Mouse (Mus musculus) limb, embryonic 11.5 days (tissue): ENCODE data around the gene Tpcn1. TPM values are rescaled to one million over a fixed set of nuclear protein-coding genes. Genes with fewer than 3 reads are reported as not detected.

Experiments
- ATAC-seq: fragments of 200-750 bp; cut with Nextera tagmentation; 2 replicates; pipeline ENCODE4 v1.8.0; 2017; ENCODE audit warnings: low read depth; ENCODE audit not compliant: insufficient number of reproducible peaks, low FRiP score, low TSS enrichment
- DNase-seq: peaks from one replicate; pipeline ENCODE4 v3.0.0-alpha.2; 2015; ENCODE audit warnings: low spot score
- H3K27ac ChIP-seq: fragments of 300-500 bp; sonication (generic); replicated peaks from 2 replicates; pipeline ENCODE4 v1.5.1; 2014; ENCODE audit warnings: low read depth, mild to moderate bottlenecking, low read length
- H3K27me3 ChIP-seq: fragments of 300-500 bp; sonication (generic); 2 replicates; pipeline ENCODE4 v1.6.1; 2014; ENCODE audit warnings: mild to moderate bottlenecking, low read length, mixed read lengths; ENCODE audit not compliant: control insufficient read depth, insufficient read depth
- H3K36me3 ChIP-seq: fragments of 300-500 bp; sonication (generic); 2 replicates; pipeline ENCODE4 v1.6.1; 2014; ENCODE audit warnings: mild to moderate bottlenecking, low read length, moderate library complexity, mixed read lengths; ENCODE audit not compliant: control insufficient read depth, insufficient read depth
- H3K4me1 ChIP-seq: fragments of 300-500 bp; sonication (generic); 2 replicates; pipeline ENCODE4 v1.6.1; 2014; ENCODE audit warnings: low read length, mixed read lengths; ENCODE audit not compliant: control insufficient read depth, insufficient read depth
- H3K4me2 ChIP-seq: fragments of 300-500 bp; sonication (generic); 2 replicates; pipeline ENCODE4 v1.6.1; 2014; ENCODE audit warnings: low read depth, mild to moderate bottlenecking, moderate library complexity; ENCODE audit not compliant: severe bottlenecking
- H3K4me3 ChIP-seq: fragments of 300-500 bp; sonication (generic); 2 replicates; pipeline ENCODE4 v1.5.1; 2014; ENCODE audit warnings: low read depth, low read length
- H3K9ac ChIP-seq: fragments of 300-500 bp; sonication (generic); 2 replicates; pipeline ENCODE4 v1.6.1; 2014; ENCODE audit warnings: mild to moderate bottlenecking, low read length
- H3K9me3 ChIP-seq: fragments of 300-500 bp; sonication (generic); 2 replicates; pipeline ENCODE4 v1.6.1; 2016; ENCODE audit warnings: low read length; ENCODE audit not compliant: control insufficient read depth
- WGBS: fragments of 180-500 bp; shearing (Covaris S2); extraction: QIAGEN DNeasy Blood & Tissue Kit; methylation state at CpG from one replicate; pipeline ENCODE4 v1.1.7; 2014; 5-methylcytosine and 5-hydroxymethylcytosine counted together
- polyA plus RNA-seq: library from polyadenylated mRNA; unstranded; fragments of >200 nt; fragmentation: Nextera tagmentation; extraction: Ambion mirVana; gene quantifications from 2 replicates; pipeline ENCODE4 v1.2.1, GENCODE M21; 2014

Gene Tpcn1
- polyA plus RNA-seq, 1 experiment from 2014 or later: 13.9 TPM

GRCm38 (mm10) chr5:120626399-120626798 lies 37.9 kb upstream of the Tpcn1 start:
- Histone ChIP-seq H3K9ac (no peak overlapping the region), H3K4me2 (no peak overlapping the region), H3K27ac (no peak overlapping the region), H3K4me3 (no peak overlapping the region), H3K9me3 (no peaks in the 10 kb centered on the region), H3K27me3 (no peaks in the 10 kb centered on the region; the same call in 1 of the 2 replicates), H3K36me3 (peaks cover 27% of the 10 kb centered on the region), H3K4me1 (peaks cover 5% of the 10 kb centered on the region; the same call in 1 of the 2 replicates)
- DNase-seq (peak; percentile 73), ATAC-seq (peak; percentile 63; the same call in 1 of the 2 replicates)
- 22% methylated on average over 16 of the region's 19 CpGs for WGBS

- ATAC-seq (no peak), DNase-seq (no peak)
- WGBS: 90% methylated on average over 10 of the region's 10 CpGs
- Histone ChIP-seq H3K4me2 (no peak overlapping the region), H3K36me3 (peaks cover 37% of the 10 kb centered on the region), H3K4me1 (peaks cover 5% of the 10 kb centered on the region; the same call in 1 of the 2 replicates), H3K9ac (no peak overlapping the region), H3K27me3 (no peaks in the 10 kb centered on the region), H3K4me3 (no peak overlapping the region), H3K9me3 (no peaks in the 10 kb centered on the region), H3K27ac (no peak overlapping the region)
These were observed 36.0 kb upstream of the Tpcn1 start for GRCm38 (mm10) chr5:120624427-120624826.

GRCm38 (mm10) chr5:120622198-120622851 lies 33.9 kb upstream of the Tpcn1 start:
- Histone ChIP-seq H3K4me1 (peaks cover 5% of the 10 kb centered on the region; the same call in 1 of the 2 replicates), H3K4me2 (no peak overlapping the region), H3K9me3 (no peaks in the 10 kb centered on the region), H3K27ac (no peak overlapping the region), H3K9ac (no peak overlapping the region), H3K4me3 (no peak overlapping the region), H3K36me3 (peaks cover 44% of the 10 kb centered on the region), H3K27me3 (no peaks in the 10 kb centered on the region)
- DNase-seq (no peak), ATAC-seq (no peak)
- 67% methylated on average over 5 of the region's 5 CpGs for WGBS

GRCm38 (mm10) chr5:120621846-120622197 lies 33.3 kb upstream of the Tpcn1 start:
- Histone ChIP-seq H3K4me1 (peaks cover 5% of the 10 kb centered on the region; the same call in 1 of the 2 replicates), H3K27ac (no peak overlapping the region), H3K36me3 (peaks cover 45% of the 10 kb centered on the region), H3K27me3 (no peaks in the 10 kb centered on the region), H3K4me3 (no peak overlapping the region), H3K9ac (no peak overlapping the region), H3K9me3 (no peaks in the 10 kb centered on the region), H3K4me2 (no peak overlapping the region)
- WGBS: 93% methylated on average over 10 of the region's 10 CpGs
- no peak for DNase-seq
- ATAC-seq: no peak

GRCm38 (mm10) chr5:120621078-120621765 lies 32.7 kb upstream of the Tpcn1 start:
- no peaks in the 10 kb centered on the region for H3K9me3 ChIP-seq
- no peak overlapping the region for H3K4me2 ChIP-seq
- 94% methylated on average over 23 of the region's 23 CpGs for WGBS
- DNase-seq: no peak
- no peak overlapping the region for H3K27ac ChIP-seq
- H3K4me3 ChIP-seq: no peak overlapping the region
- H3K9ac ChIP-seq: no peak overlapping the region
- no peak for ATAC-seq
- peaks cover 43% of the 10 kb centered on the region for H3K36me3 ChIP-seq
- H3K4me1 ChIP-seq: peaks cover 5% of the 10 kb centered on the region; the same call in 1 of the 2 replicates
- no peaks in the 10 kb centered on the region for H3K27me3 ChIP-seq

- Histone ChIP-seq H3K27ac (no peak overlapping the region), H3K9ac (no peak overlapping the region), H3K4me3 (no peak overlapping the region), H3K27me3 (no peaks in the 10 kb centered on the region), H3K4me1 (peaks cover 5% of the 10 kb centered on the region; the same call in 1 of the 2 replicates), H3K4me2 (no peak overlapping the region), H3K9me3 (no peaks in the 10 kb centered on the region), H3K36me3 (peaks cover 42% of the 10 kb centered on the region)
- WGBS: 71% methylated on average over 18 of the region's 18 CpGs
- DNase-seq (peak; percentile 87), ATAC-seq (no peak)
These were observed 32.1 kb upstream of the Tpcn1 start for GRCm38 (mm10) chr5:120620375-120621077.

GRCm38 (mm10) chr5:120619201-120619600 lies 30.7 kb upstream of the Tpcn1 start:
- no peak overlapping the region for H3K4me2 ChIP-seq
- H3K9me3 ChIP-seq: no peaks in the 10 kb centered on the region
- H3K4me3 ChIP-seq: no peak overlapping the region
- peaks cover 35% of the 10 kb centered on the region for H3K36me3 ChIP-seq
- 14% methylated on average over 5 of the region's 5 CpGs for WGBS
- no peak for ATAC-seq
- H3K27me3 ChIP-seq: no peaks in the 10 kb centered on the region
- no peak overlapping the region for H3K27ac ChIP-seq
- peak; percentile 80 for DNase-seq
- H3K9ac ChIP-seq: no peak overlapping the region
- H3K4me1 ChIP-seq: peaks cover 5% of the 10 kb centered on the region; the same call in 1 of the 2 replicates

GRCm38 (mm10) chr5:120618778-120619177 lies 30.3 kb upstream of the Tpcn1 start:
- Histone ChIP-seq H3K9ac (no peak overlapping the region), H3K4me3 (no peak overlapping the region), H3K36me3 (peaks cover 35% of the 10 kb centered on the region), H3K27me3 (no peaks in the 10 kb centered on the region), H3K4me2 (no peak overlapping the region), H3K4me1 (peaks cover 8% of the 10 kb centered on the region; the same call in 1 of the 2 replicates), H3K27ac (no peak overlapping the region), H3K9me3 (no peaks in the 10 kb centered on the region)
- ATAC-seq: no peak
- no peak for DNase-seq
- 87% methylated on average over 12 of the region's 12 CpGs for WGBS
